Mouse (Mus musculus) megakaryocyte, embryonic 14.5 days (primary cell): ENCODE measurements at regions not wholly inside any gene's neighbourhood (a gene's known extent, or its start where the extent isn't known, plus 50 kb on each side); places are given as distances from the start of the nearest gene placed in this dataset.

Experiments
- FLI1 ChIP-seq: IDR thresholded peaks from 2 replicates; pipeline ENCODE4 v1.6.1; 2012; ENCODE audit warnings: low read length, inconsistent platforms, mixed read lengths
- GATA1 ChIP-seq: IDR thresholded peaks from 3 replicates; pipeline ENCODE4 v1.6.1; 2012; ENCODE audit warnings: mixed read lengths, low read length, inconsistent platforms, borderline replicate concordance

- TF ChIP-seq GATA1 (no peak), FLI1 (no peak)
Observed at GRCm38 (mm10) chr2:166418279-166418678, 262.8 kb upstream of the Sulf2 start.
